Mouse (Mus musculus) skeletal muscle tissue, adult 2 months (tissue): ENCODE results near the gene Rundc3a.
A peak's percentile ranks its signal among the peaks of the same experiment; 100 is the strongest.

ENCODE experiments used
- DNase-seq: peaks from one replicate; pipeline ENCODE4 v3.0.0-alpha.2; 2012; ENCODE audit warnings: low read depth, low spot score

Gene Rundc3a

GRCm38 (mm10) chr11:102392441-102393237 lies 564 bp upstream of the Rundc3a start:
- DNase-seq = no peak

GRCm38 (mm10) chr11:102393719-102394420 lies 667 bp downstream of the Rundc3a start:
- no peak for DNase-seq

- DNase-seq = no peak
Measured at GRCm38 (mm10) chr11:102394421-102395124, 1.4 kb downstream of the Rundc3a start.

GRCm38 (mm10) chr11:102395250-102395649 lies 2.0 kb downstream of the Rundc3a start:
- DNase-seq = no peak

GRCm38 (mm10) chr11:102396263-102396662 lies 3.1 kb downstream of the Rundc3a start:
- no peak for DNase-seq

GRCm38 (mm10) chr11:102396671-102397141 lies 3.5 kb downstream of the Rundc3a start:
- DNase-seq = no peak

- no peak for DNase-seq
Measured at GRCm38 (mm10) chr11:102398007-102398825, 5.0 kb downstream of the Rundc3a start.

GRCm38 (mm10) chr11:102399107-102399506 lies 5.9 kb downstream of the Rundc3a start:
- no peak for DNase-seq

- no peak for DNase-seq
Measured at GRCm38 (mm10) chr11:102399610-102400072, 6.4 kb downstream of the Rundc3a start.

- no peak for DNase-seq
Measured at GRCm38 (mm10) chr11:102400513-102401084, 7.4 kb downstream of the Rundc3a start.

GRCm38 (mm10) chr11:102401898-102402500 lies 8.8 kb downstream of the Rundc3a start:
- DNase-seq = no peak

- no peak for DNase-seq
Measured at GRCm38 (mm10) chr11:102403657-102404056, 10.5 kb downstream of the Rundc3a start.

- no peak for DNase-seq
Measured at GRCm38 (mm10) chr11:102404161-102405010, 11.2 kb downstream of the Rundc3a start.

GRCm38 (mm10) chr11:102405544-102406285 lies 12.5 kb downstream of the Rundc3a start:
- no peak for DNase-seq

- DNase-seq = no peak
Measured at GRCm38 (mm10) chr11:102406401-102406800, 13.2 kb downstream of the Rundc3a start.

GRCm38 (mm10) chr11:102406900-102407833 lies 14.0 kb downstream of the Rundc3a start:
- peak; percentile 93 for DNase-seq

GRCm38 (mm10) chr11:102407834-102408215 lies 14.6 kb downstream of the Rundc3a start, which contains the start of gene Slc25a39:
Gene Slc25a39 (minus strand): TSS chr11:102407946.
- DNase-seq = no peak
